Mouse (Mus musculus) heart, embryonic 16.5 days (tissue): ENCODE measurements around the gene Gipc2. TPM values are rescaled to one million over a fixed set of nuclear protein-coding genes. Genes with fewer than 3 reads are reported as not detected.
A peak's percentile ranks its signal among the peaks of the same experiment; 100 is the strongest.

ENCODE experiments used
- ATAC-seq: fragments of 200-750 bp; cut with Nextera tagmentation; replicated peaks from 2 replicates; pipeline ENCODE4 v1.8.0; 2017; ENCODE audit warnings: moderate number of reproducible peaks; ENCODE audit not compliant: insufficient read depth, low FRiP score; ENCODE audit errors: extremely low read depth
- H3K27ac ChIP-seq: fragments of 300-500 bp; sonication (generic); 2 replicates; pipeline ENCODE4 v1.5.1; 2014; ENCODE audit warnings: mild to moderate bottlenecking, low read length, control low read depth, moderate library complexity
- H3K27me3 ChIP-seq: fragments of 300-500 bp; sonication (generic); 2 replicates; pipeline ENCODE4 v1.6.1; 2014; ENCODE audit warnings: low read length, mixed read lengths; ENCODE audit not compliant: control insufficient read depth, insufficient read depth
- H3K36me3 ChIP-seq: fragments of 300-500 bp; sonication (generic); 2 replicates; pipeline ENCODE4 v1.6.1; 2014; ENCODE audit not compliant: control insufficient read depth, insufficient read depth
- H3K4me1 ChIP-seq: fragments of 300-500 bp; sonication (generic); 2 replicates; pipeline ENCODE4 v1.6.1; 2014; ENCODE audit warnings: low read length, mixed read lengths; ENCODE audit not compliant: control insufficient read depth, insufficient read depth
- H3K4me2 ChIP-seq: fragments of 300-500 bp; sonication (generic); 2 replicates; pipeline ENCODE4 v1.6.1; 2014; ENCODE audit warnings: low read depth, mild to moderate bottlenecking, control low read depth, low read length
- H3K4me3 ChIP-seq: fragments of 300-500 bp; sonication (generic); 2 replicates; pipeline ENCODE4 v1.5.1; 2014; ENCODE audit warnings: mild to moderate bottlenecking, control low read depth, low read length
- H3K9ac ChIP-seq: fragments of 300-500 bp; sonication (generic); 2 replicates; pipeline ENCODE4 v1.6.1; 2014; ENCODE audit warnings: low read length, control low read depth
- H3K9me3 ChIP-seq: fragments of 300-500 bp; sonication (generic); replicated peaks from 2 replicates; pipeline ENCODE4 v1.6.1; 2016; ENCODE audit warnings: low read length; ENCODE audit not compliant: control insufficient read depth
- WGBS: fragments of 180-500 bp; shearing (Covaris S2); extraction: QIAGEN DNeasy Blood & Tissue Kit; methylation state at CpG from one replicate; pipeline ENCODE4 v1.1.7; 2014; 5-methylcytosine and 5-hydroxymethylcytosine counted together
- polyA plus RNA-seq: library from polyadenylated mRNA; unstranded; fragments of >200 nt; fragmentation: Nextera tagmentation; extraction: Ambion mirVana; gene quantifications from 2 replicates; pipeline ENCODE4 v1.2.1, GENCODE M21; 2015

Gipc2 gene
- polyA plus RNA-seq, 1 experiment from 2014 or later: 5.7 TPM

DNA sequence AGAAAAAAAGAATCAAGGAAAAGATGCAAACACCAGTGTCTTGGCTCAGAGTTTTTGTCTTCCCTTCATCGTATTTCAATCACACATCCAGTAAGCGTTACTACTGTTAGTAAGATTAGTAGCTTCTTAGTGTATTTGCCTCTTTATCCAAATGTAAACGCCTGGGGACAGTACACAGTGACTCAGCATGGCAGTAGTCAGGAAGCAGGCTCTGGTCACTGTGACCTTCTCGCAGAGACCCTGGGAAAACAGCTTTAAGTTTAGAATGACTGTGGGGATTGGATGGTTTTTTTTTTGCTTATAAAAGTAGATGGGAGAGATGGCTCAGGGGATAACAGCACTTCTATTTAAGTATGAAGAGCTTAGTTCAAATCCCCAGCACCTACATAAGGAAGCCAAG is 46.0 kb downstream of the Gipc2 start:
- ATAC-seq: no peak

GRCm38 (mm10) chr3:152117941-152118340 is 48.1 kb downstream of the Gipc2 start:
- WGBS: 83% methylated on average over 3 of the region's 3 CpGs
- ATAC-seq: no peak
- Histone ChIP-seq H3K36me3 (no peaks in the 10 kb centered on the region), H3K27me3 (no peaks in the 10 kb centered on the region), H3K4me3 (no peak overlapping the region), H3K9ac (no peak overlapping the region), H3K9me3 (no peaks in the 10 kb centered on the region), H3K4me2 (no peak overlapping the region), H3K27ac (no peak overlapping the region), H3K4me1 (peaks cover 52% of the 10 kb centered on the region)

More for the DNA sequence above, 46.0 kb downstream of the Gipc2 start:
- peak overlapping the region; percentile 5 for H3K9ac ChIP-seq
- peaks cover 45% of the 10 kb centered on the region for H3K4me1 ChIP-seq
- WGBS: 50% methylated on average over 4 of the region's 4 CpGs
- H3K9me3 ChIP-seq: no peaks in the 10 kb centered on the region
- no peaks in the 10 kb centered on the region for H3K27me3 ChIP-seq
- no peak overlapping the region for H3K4me3 ChIP-seq
- H3K4me2 ChIP-seq: no peak overlapping the region
- H3K27ac ChIP-seq: no peak overlapping the region
- H3K36me3 ChIP-seq: no peaks in the 10 kb centered on the region

DNA sequence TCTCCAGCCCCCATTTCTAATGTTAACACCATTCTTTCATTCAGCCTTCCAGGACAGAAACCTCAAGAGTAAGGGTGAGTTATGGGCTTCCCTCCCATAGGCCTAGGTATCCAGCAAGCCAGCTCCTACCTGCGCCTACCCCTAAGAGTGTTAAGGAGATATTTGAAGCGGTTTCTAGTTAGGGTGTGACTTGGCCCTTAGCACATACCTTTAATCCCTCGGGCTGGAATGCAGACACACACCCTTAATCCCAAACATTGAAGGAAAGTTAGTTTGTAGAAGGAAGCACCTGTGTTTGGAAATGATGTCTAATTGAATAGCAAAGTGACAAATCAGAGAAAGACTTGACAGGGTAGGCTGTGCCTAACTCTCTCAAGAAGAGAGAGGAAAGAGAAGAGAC is 49.9 kb downstream of the Gipc2 start:
- Histone ChIP-seq H3K9ac (no peak overlapping the region), H3K27me3 (no peaks in the 10 kb centered on the region), H3K4me3 (no peak overlapping the region), H3K4me1 (peaks cover 37% of the 10 kb centered on the region), H3K27ac (no peak overlapping the region), H3K36me3 (no peaks in the 10 kb centered on the region), H3K9me3 (no peaks in the 10 kb centered on the region), H3K4me2 (no peak overlapping the region)
- WGBS: 88% methylated on average over 3 of the region's 3 CpGs
- no peak for ATAC-seq

GRCm38 (mm10) chr3:152114786-152115185 is 51.2 kb downstream of the Gipc2 start:
- peak overlapping the region; percentile 17; the same call in 1 of the 2 replicates for H3K4me3 ChIP-seq
- WGBS: 6% methylated on average over 10 of the region's 10 CpGs

GRCm38 (mm10) chr3:152114222-152114621 is 51.8 kb downstream of the Gipc2 start:
- Histone ChIP-seq H3K9ac (no peak overlapping the region), H3K27ac (no peak overlapping the region), H3K4me2 (no peak overlapping the region), H3K27me3 (no peaks in the 10 kb centered on the region), H3K36me3 (no peaks in the 10 kb centered on the region), H3K4me1 (peaks cover 22% of the 10 kb centered on the region; the same call in 1 of the 2 replicates), H3K9me3 (no peaks in the 10 kb centered on the region), H3K4me3 (no peak overlapping the region)
- WGBS: 54% methylated on average over 4 of the region's 4 CpGs
- ATAC-seq: no peak

More at GRCm38 (mm10) chr3:152114786-152115185, 51.2 kb downstream of the Gipc2 start:
- Histone ChIP-seq H3K9me3 (no peaks in the 10 kb centered on the region), H3K4me2 (peak overlapping the region; percentile 49), H3K27me3 (no peaks in the 10 kb centered on the region), H3K27ac (peak overlapping the region; percentile 14; the same call in 1 of the 2 replicates), H3K36me3 (no peaks in the 10 kb centered on the region), H3K4me1 (peaks cover 25% of the 10 kb centered on the region; the same call in 1 of the 2 replicates), H3K9ac (peak overlapping the region; percentile 11; the same call in 1 of the 2 replicates)
- peak; percentile 91 for ATAC-seq

GRCm38 (mm10) chr3:152113496-152113895 is 52.5 kb downstream of the Gipc2 start:
- H3K36me3 ChIP-seq: no peaks in the 10 kb centered on the region
- no peak overlapping the region for H3K9ac ChIP-seq
- no peak overlapping the region for H3K4me3 ChIP-seq
- no peak overlapping the region for H3K27ac ChIP-seq
- no peak overlapping the region for H3K4me2 ChIP-seq
- H3K4me1 ChIP-seq: peaks cover 25% of the 10 kb centered on the region; the same call in 1 of the 2 replicates
- no peak for ATAC-seq
- no peaks in the 10 kb centered on the region for H3K9me3 ChIP-seq
- 78% methylated on average over 7 of the region's 7 CpGs for WGBS
- no peaks in the 10 kb centered on the region for H3K27me3 ChIP-seq

DNA sequence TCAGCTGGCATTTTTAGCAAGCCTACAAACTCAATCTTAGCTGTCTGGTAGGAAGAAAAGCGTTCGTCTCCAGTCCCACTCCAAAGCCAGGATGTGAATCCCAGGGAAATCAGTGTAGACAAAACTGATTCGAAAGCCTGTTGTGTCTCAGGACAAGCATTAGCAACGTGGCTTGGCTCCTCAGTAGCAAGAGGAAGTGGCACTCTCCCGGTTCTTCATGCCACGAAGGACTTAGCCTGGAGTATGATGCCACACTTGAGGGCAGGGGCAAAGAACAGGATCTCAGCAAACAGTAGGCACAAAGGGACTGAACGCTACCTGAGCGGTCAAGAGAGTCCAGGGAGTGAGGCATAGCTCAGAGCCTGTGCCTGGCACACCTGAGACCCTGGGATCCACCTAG is 53.4 kb downstream of the Gipc2 start:
- Histone ChIP-seq H3K36me3 (no peaks in the 10 kb centered on the region), H3K4me1 (peaks cover 21% of the 10 kb centered on the region), H3K27ac (no peak overlapping the region), H3K4me2 (no peak overlapping the region), H3K4me3 (no peak overlapping the region), H3K9ac (no peak overlapping the region), H3K9me3 (no peaks in the 10 kb centered on the region), H3K27me3 (no peaks in the 10 kb centered on the region)
- ATAC-seq: no peak
- WGBS: 80% methylated on average over 8 of the region's 8 CpGs

DNA sequence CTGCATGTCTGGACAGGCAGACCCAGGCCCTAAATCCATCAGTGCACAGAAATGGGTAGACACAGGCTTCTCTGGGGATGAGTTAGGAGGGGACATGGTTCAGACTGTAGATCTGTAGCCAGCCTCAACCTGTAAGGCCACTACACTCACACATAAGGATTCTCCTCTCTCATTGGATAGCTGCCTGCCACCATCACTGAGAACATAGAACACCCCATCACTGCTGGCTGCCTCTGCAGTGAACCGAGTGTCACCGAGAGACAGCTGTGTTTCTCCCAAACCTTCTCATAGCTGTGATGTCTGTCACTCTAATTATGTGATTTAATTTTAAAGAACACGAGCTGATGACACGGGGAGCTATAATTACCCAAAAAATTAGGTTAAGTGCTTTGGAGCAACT is 54.5 kb downstream of the Gipc2 start:
- Histone ChIP-seq H3K27me3 (no peaks in the 10 kb centered on the region), H3K27ac (no peak overlapping the region), H3K9me3 (no peaks in the 10 kb centered on the region), H3K4me1 (peaks cover 32% of the 10 kb centered on the region), H3K9ac (peak overlapping the region; percentile 10; the same call in 1 of the 2 replicates), H3K36me3 (no peaks in the 10 kb centered on the region), H3K4me2 (peak overlapping the region; percentile 40), H3K4me3 (no peak overlapping the region)
- 58% methylated on average over 4 of the region's 4 CpGs for WGBS
- ATAC-seq: no peak

DNA sequence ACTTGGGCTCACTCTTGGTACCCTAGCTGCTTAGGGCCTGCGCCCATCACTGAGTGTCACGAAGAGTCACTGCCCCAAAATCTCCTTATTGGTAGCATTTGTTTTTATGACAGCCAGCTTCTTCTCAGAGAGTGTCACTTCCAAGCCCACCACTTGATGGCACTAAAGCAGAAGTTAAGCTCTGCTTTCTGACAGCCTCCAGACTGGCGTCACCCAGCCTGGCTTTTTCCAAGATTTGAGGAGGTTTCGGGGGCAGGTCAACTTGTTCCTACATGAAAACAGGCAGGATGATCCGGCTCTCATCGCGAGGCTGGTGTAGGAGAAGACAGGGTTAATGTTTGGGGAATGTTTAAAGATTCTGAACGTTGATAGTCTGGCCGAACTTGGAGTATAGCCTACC is 54.9 kb downstream of the Gipc2 start:
- 12% methylated on average over 9 of the region's 9 CpGs for WGBS
- H3K4me3 ChIP-seq: no peak overlapping the region
- H3K27ac ChIP-seq: no peak overlapping the region
- peak overlapping the region; percentile 10; the same call in 1 of the 2 replicates for H3K9ac ChIP-seq
- H3K27me3 ChIP-seq: no peaks in the 10 kb centered on the region
- no peaks in the 10 kb centered on the region for H3K36me3 ChIP-seq
- no peaks in the 10 kb centered on the region for H3K9me3 ChIP-seq
- H3K4me2 ChIP-seq: peak overlapping the region; percentile 40
- H3K4me1 ChIP-seq: peaks cover 36% of the 10 kb centered on the region
- peak; percentile 19; the same call in 1 of the 2 replicates for ATAC-seq
